Mouse (Mus musculus): ENCODE measurements around the gene Cd300a. TPM values are rescaled to one million over a fixed set of nuclear protein-coding genes. Genes with fewer than 3 reads are reported as not detected.
"Not testable (repeated sequence)": the region's sequence is repeated elsewhere in the genome, so short reads cannot be mapped to it uniquely, and the experiment has no call there.

The Cd300a gene
- polyA plus RNA-seq, 1 experiment from 2014 or later: 6.2 TPM

- H3K4me2 ChIP-seq (ENCODE audit: low read depth, low read length); H3K36me3 ChIP-seq (ENCODE audit: control insufficient read depth, insufficient read depth); H3K9ac ChIP-seq (ENCODE audit: low read depth, low read length); H3K4me1 ChIP-seq (ENCODE audit: control insufficient read depth, low read depth, low read length); H3K4me3 ChIP-seq (ENCODE audit: low read depth, low read length); H3K27ac ChIP-seq (ENCODE audit: low read length); H3K9me3 ChIP-seq (replicated peaks; ENCODE audit: control insufficient read depth, low read length); H3K27me3 ChIP-seq (ENCODE audit: control insufficient read depth, insufficient read depth, low read depth, low read length); ATAC-seq (ENCODE audit: low read depth): not testable (repeated sequence)
- WGBS (ENCODE audit: insufficient replicate concordance): 24% methylated on average over 3 of the region's 3 CpGs
Observed at GRCm38 (mm10) chr11:114909538-114909937, 19.7 kb downstream of the Cd300a start.

- 3% methylated on average over 9 of the region's 9 CpGs for WGBS (ENCODE audit: insufficient replicate concordance)
- no peaks in the 10 kb centered on the region for H3K4me1 ChIP-seq (ENCODE audit: control insufficient read depth, low read depth, low read length)
- peak; percentile 41; the same call in 1 of the 2 replicates for ATAC-seq (ENCODE audit: low read depth)
- no peak overlapping the region for H3K27ac ChIP-seq (ENCODE audit: low read length)
- H3K36me3 ChIP-seq (ENCODE audit: control insufficient read depth, insufficient read depth): no peaks in the 10 kb centered on the region
- H3K4me3 ChIP-seq (ENCODE audit: low read depth, low read length): no peak overlapping the region
- no peaks in the 10 kb centered on the region for H3K9me3 ChIP-seq (replicated peaks; ENCODE audit: control insufficient read depth, low read length)
- no peak overlapping the region for H3K4me2 ChIP-seq (ENCODE audit: low read depth, low read length)
- no peaks in the 10 kb centered on the region for H3K27me3 ChIP-seq (ENCODE audit: control insufficient read depth, insufficient read depth, low read depth, low read length)
- no peak overlapping the region for H3K9ac ChIP-seq (ENCODE audit: low read depth, low read length)
Observed at GRCm38 (mm10) chr11:114912847-114913246, 23.0 kb downstream of the Cd300a start.

- no peak overlapping the region for H3K9ac ChIP-seq (ENCODE audit: low read depth, low read length)
- H3K27me3 ChIP-seq (ENCODE audit: control insufficient read depth, insufficient read depth, low read depth, low read length): no peaks in the 10 kb centered on the region
- H3K4me2 ChIP-seq (ENCODE audit: low read depth, low read length): no peak overlapping the region
- peaks cover 3% of the 10 kb centered on the region for H3K9me3 ChIP-seq (replicated peaks; ENCODE audit: control insufficient read depth, low read length)
- peak overlapping the region; percentile 37 for H3K27ac ChIP-seq (ENCODE audit: low read length)
- H3K4me1 ChIP-seq (ENCODE audit: control insufficient read depth, low read depth, low read length): no peaks in the 10 kb centered on the region
- ATAC-seq (ENCODE audit: low read depth): no peak
- H3K36me3 ChIP-seq (ENCODE audit: control insufficient read depth, insufficient read depth): no peaks in the 10 kb centered on the region
- WGBS (ENCODE audit: insufficient replicate concordance): 7% methylated on average over 7 of the region's 7 CpGs
- H3K4me3 ChIP-seq (ENCODE audit: low read depth, low read length): no peak overlapping the region
Observed at GRCm38 (mm10) chr11:114914978-114915377, 25.1 kb downstream of the Cd300a start.

- H3K9ac ChIP-seq (ENCODE audit: low read depth, low read length): no peak overlapping the region
- H3K4me3 ChIP-seq (ENCODE audit: low read depth, low read length): no peak overlapping the region
- H3K27ac ChIP-seq (ENCODE audit: low read length): no peak overlapping the region
- no peaks in the 10 kb centered on the region for H3K36me3 ChIP-seq (ENCODE audit: control insufficient read depth, insufficient read depth)
- H3K27me3 ChIP-seq (ENCODE audit: control insufficient read depth, insufficient read depth, low read depth, low read length): no peaks in the 10 kb centered on the region
- no peaks in the 10 kb centered on the region for H3K4me1 ChIP-seq (ENCODE audit: control insufficient read depth, low read depth, low read length)
- peaks cover 3% of the 10 kb centered on the region for H3K9me3 ChIP-seq (replicated peaks; ENCODE audit: control insufficient read depth, low read length)
- H3K4me2 ChIP-seq (ENCODE audit: low read depth, low read length): no peak overlapping the region
- ATAC-seq (ENCODE audit: low read depth): no peak
- WGBS (ENCODE audit: insufficient replicate concordance): 31% methylated on average over 6 of the region's 6 CpGs
Observed at GRCm38 (mm10) chr11:114917120-114917519, 27.3 kb downstream of the Cd300a start.

GRCm38 (mm10) chr11:114922439-114922838 is 32.6 kb downstream of the Cd300a start:
- H3K27me3 ChIP-seq (ENCODE audit: control insufficient read depth, insufficient read depth, low read depth, low read length): no peaks in the 10 kb centered on the region
- ATAC-seq (ENCODE audit: low read depth): no peak
- 62% methylated on average over 4 of the region's 4 CpGs for WGBS (ENCODE audit: insufficient replicate concordance)
- peaks cover 3% of the 10 kb centered on the region for H3K9me3 ChIP-seq (replicated peaks; ENCODE audit: control insufficient read depth, low read length)
- no peak overlapping the region for H3K4me2 ChIP-seq (ENCODE audit: low read depth, low read length)
- no peaks in the 10 kb centered on the region for H3K36me3 ChIP-seq (ENCODE audit: control insufficient read depth, insufficient read depth)
- no peak overlapping the region for H3K4me3 ChIP-seq (ENCODE audit: low read depth, low read length)
- H3K9ac ChIP-seq (ENCODE audit: low read depth, low read length): no peak overlapping the region
- no peaks in the 10 kb centered on the region for H3K4me1 ChIP-seq (ENCODE audit: control insufficient read depth, low read depth, low read length)
- H3K27ac ChIP-seq (ENCODE audit: low read length): no peak overlapping the region

- Histone ChIP-seq H3K36me3 (ENCODE audit: control insufficient read depth, insufficient read depth) (no peaks in the 10 kb centered on the region), H3K4me2 (ENCODE audit: low read depth, low read length) (no peak overlapping the region), H3K9ac (ENCODE audit: low read depth, low read length) (no peak overlapping the region), H3K4me3 (ENCODE audit: low read depth, low read length) (no peak overlapping the region), H3K27me3 (ENCODE audit: control insufficient read depth, insufficient read depth, low read depth, low read length) (no peaks in the 10 kb centered on the region), H3K4me1 (ENCODE audit: control insufficient read depth, low read depth, low read length) (no peaks in the 10 kb centered on the region), H3K9me3 (replicated peaks; ENCODE audit: control insufficient read depth, low read length) (peaks cover 3% of the 10 kb centered on the region), H3K27ac (ENCODE audit: low read length) (no peak overlapping the region)
- 55% methylated on average over 4 of the region's 4 CpGs for WGBS (ENCODE audit: insufficient replicate concordance)
- ATAC-seq (ENCODE audit: low read depth): no peak
Observed at GRCm38 (mm10) chr11:114923961-114924360, 34.1 kb downstream of the Cd300a start.

GRCm38 (mm10) chr11:114929581-114929980 is 39.7 kb downstream of the Cd300a start:
- Histone ChIP-seq H3K4me2 (ENCODE audit: low read depth, low read length) (no peak overlapping the region), H3K4me1 (ENCODE audit: control insufficient read depth, low read depth, low read length) (no peaks in the 10 kb centered on the region), H3K4me3 (ENCODE audit: low read depth, low read length) (no peak overlapping the region), H3K27me3 (ENCODE audit: control insufficient read depth, insufficient read depth, low read depth, low read length) (no peaks in the 10 kb centered on the region), H3K36me3 (ENCODE audit: control insufficient read depth, insufficient read depth) (no peaks in the 10 kb centered on the region), H3K9me3 (replicated peaks; ENCODE audit: control insufficient read depth, low read length) (no peaks in the 10 kb centered on the region), H3K27ac (ENCODE audit: low read length) (no peak overlapping the region), H3K9ac (ENCODE audit: low read depth, low read length) (no peak overlapping the region)
- WGBS (ENCODE audit: insufficient replicate concordance): 38% methylated on average over 2 of the region's 2 CpGs
- no peak for ATAC-seq (ENCODE audit: low read depth)

- no peak overlapping the region for H3K4me3 ChIP-seq (ENCODE audit: low read depth, low read length)
- peak overlapping the region; percentile 51; the same call in 1 of the 2 replicates for H3K27ac ChIP-seq (ENCODE audit: low read length)
- H3K36me3 ChIP-seq (ENCODE audit: control insufficient read depth, insufficient read depth): no peaks in the 10 kb centered on the region
- H3K4me2 ChIP-seq (ENCODE audit: low read depth, low read length): no peak overlapping the region
- no peaks in the 10 kb centered on the region for H3K4me1 ChIP-seq (ENCODE audit: control insufficient read depth, low read depth, low read length)
- no peak overlapping the region for H3K9ac ChIP-seq (ENCODE audit: low read depth, low read length)
- ATAC-seq (ENCODE audit: low read depth): no peak; the same call in 1 of the 2 replicates
- 45% methylated on average over 5 of the region's 5 CpGs for WGBS (ENCODE audit: insufficient replicate concordance)
- H3K9me3 ChIP-seq (replicated peaks; ENCODE audit: control insufficient read depth, low read length): no peaks in the 10 kb centered on the region
- no peaks in the 10 kb centered on the region for H3K27me3 ChIP-seq (ENCODE audit: control insufficient read depth, insufficient read depth, low read depth, low read length)
Observed at GRCm38 (mm10) chr11:114931041-114931440, 41.2 kb downstream of the Cd300a start.

GRCm38 (mm10) chr11:114933591-114933990 is 43.8 kb downstream of the Cd300a start:
- H3K9me3 ChIP-seq (replicated peaks; ENCODE audit: control insufficient read depth, low read length): no peaks in the 10 kb centered on the region
- H3K27me3 ChIP-seq (ENCODE audit: control insufficient read depth, insufficient read depth, low read depth, low read length): no peaks in the 10 kb centered on the region
- no peaks in the 10 kb centered on the region for H3K4me1 ChIP-seq (ENCODE audit: control insufficient read depth, low read depth, low read length)
- 43% methylated on average over 4 of the region's 4 CpGs for WGBS (ENCODE audit: insufficient replicate concordance)
- H3K9ac ChIP-seq (ENCODE audit: low read depth, low read length): no peak overlapping the region
- peak overlapping the region; percentile 17 for H3K4me3 ChIP-seq (ENCODE audit: low read depth, low read length)
- no peak overlapping the region for H3K27ac ChIP-seq (ENCODE audit: low read length)
- ATAC-seq (ENCODE audit: low read depth): no peak
- H3K4me2 ChIP-seq (ENCODE audit: low read depth, low read length): no peak overlapping the region
- H3K36me3 ChIP-seq (ENCODE audit: control insufficient read depth, insufficient read depth): no peaks in the 10 kb centered on the region
